Mouse (Mus musculus): ENCODE measurements at regions not wholly inside any gene's neighbourhood (a gene's known extent, or its start where the extent isn't known, plus 50 kb on each side); places are given as distances from the start of the nearest gene placed in this dataset.

GRCm38 (mm10) chr10:37483521-37483920, 344.8 kb upstream of the Marcks start:
- Histone ChIP-seq H3K27me3 (ENCODE audit: control insufficient read depth, insufficient read depth, low read length) (no peaks in the 10 kb centered on the region), H3K9ac (ENCODE audit: low read depth, low read length) (no peak overlapping the region), H3K79me2 (replicated peaks; ENCODE audit: control insufficient read depth, insufficient read depth, low read length) (no peaks in the 10 kb centered on the region), H3K4me1 (ENCODE audit: control insufficient read depth, insufficient read depth, low read length) (peaks cover 7% of the 10 kb centered on the region), H3K27ac (peak overlapping the region; percentile 40), H3K36me3 (ENCODE audit: control insufficient read depth, insufficient read depth, low read length) (peaks cover 4% of the 10 kb centered on the region; the same call in 1 of the 2 replicates), H3K4me3 (no peak overlapping the region)
- WGBS = 34% methylated on average over 4 of the region's 4 CpGs
- intact Hi-C loops (cut with DNase I) = loop anchor here (5.0 kb wide), 2 partner anchors 86 to 346 kb away; partner anchors contain the start of gene Marcks
- DNase-seq = peak; percentile 26 to 64
- TF ChIP-seq POLR2A (IDR thresholded peaks at IDR 0.05; ENCODE audit: insufficient read depth, low read depth, low read length) (peak; percentile 27; the same call in 1 of the 2 replicates), CTCF (IDR thresholded peaks at IDR 0.05) (no peak), EP300 (IDR thresholded peaks at IDR 0.05; ENCODE audit: insufficient read depth, low read depth, low read length) (peak; percentile 90)

- WGBS = 81% methylated on average over 1 of the region's 1 CpGs
- Histone ChIP-seq H3K4me1 (ENCODE audit: control insufficient read depth, insufficient read depth, low read length) (peaks cover 7% of the 10 kb centered on the region), H3K4me3 (no peak overlapping the region), H3K9ac (ENCODE audit: low read depth, low read length) (no peak overlapping the region), H3K79me2 (replicated peaks; ENCODE audit: control insufficient read depth, insufficient read depth, low read length) (no peaks in the 10 kb centered on the region), H3K36me3 (ENCODE audit: control insufficient read depth, insufficient read depth, low read length) (peaks cover 4% of the 10 kb centered on the region; the same call in 1 of the 2 replicates), H3K27ac (no peak overlapping the region; the same call in 1 of the 2 replicates), H3K27me3 (ENCODE audit: control insufficient read depth, insufficient read depth, low read length) (no peaks in the 10 kb centered on the region)
- TF ChIP-seq POLR2A (IDR thresholded peaks at IDR 0.05; ENCODE audit: insufficient read depth, low read depth, low read length) (no peak), CTCF (IDR thresholded peaks at IDR 0.05) (no peak), EP300 (IDR thresholded peaks at IDR 0.05; ENCODE audit: insufficient read depth, low read depth, low read length) (no peak)
- DNase-seq = no peak
- intact Hi-C loops (cut with DNase I) = loop anchor here (5.0 kb wide), 2 partner anchors 85 to 345 kb away; partner anchors contain the start of gene Marcks
Measured at GRCm38 (mm10) chr10:37481879-37482278, 343.2 kb upstream of the Marcks start.

GRCm38 (mm10) chr10:37480331-37480730, 341.6 kb upstream of the Marcks start:
- 78% methylated on average over 1 of the region's 1 CpGs for WGBS
- no peak overlapping the region for H3K4me3 ChIP-seq
- TF ChIP-seq EP300 (IDR thresholded peaks at IDR 0.05; ENCODE audit: insufficient read depth, low read depth, low read length) (no peak), CTCF (IDR thresholded peaks at IDR 0.05) (no peak), POLR2A (IDR thresholded peaks at IDR 0.05; ENCODE audit: insufficient read depth, low read depth, low read length) (no peak)
- no peak overlapping the region for H3K27ac ChIP-seq
- H3K36me3 ChIP-seq (ENCODE audit: control insufficient read depth, insufficient read depth, low read length) = peaks cover 4% of the 10 kb centered on the region; the same call in 1 of the 2 replicates
- no peaks in the 10 kb centered on the region for H3K79me2 ChIP-seq (replicated peaks; ENCODE audit: control insufficient read depth, insufficient read depth, low read length)
- H3K27me3 ChIP-seq (ENCODE audit: control insufficient read depth, insufficient read depth, low read length) = no peaks in the 10 kb centered on the region
- intact Hi-C loops (cut with DNase I) = loop anchor here (5.0 kb wide), 2 partner anchors 83 to 343 kb away; partner anchors contain the start of gene Marcks
- H3K9ac ChIP-seq (ENCODE audit: low read depth, low read length) = no peak overlapping the region
- DNase-seq = no peak
- peaks cover 7% of the 10 kb centered on the region for H3K4me1 ChIP-seq (ENCODE audit: control insufficient read depth, insufficient read depth, low read length)

GRCm38 (mm10) chr10:37478108-37478507, 339.4 kb upstream of the Marcks start:
- Histone ChIP-seq H3K79me2 (replicated peaks; ENCODE audit: control insufficient read depth, insufficient read depth, low read length) (no peaks in the 10 kb centered on the region), H3K4me3 (no peak overlapping the region), H3K27me3 (ENCODE audit: control insufficient read depth, insufficient read depth, low read length) (no peaks in the 10 kb centered on the region), H3K9ac (ENCODE audit: low read depth, low read length) (no peak overlapping the region), H3K36me3 (ENCODE audit: control insufficient read depth, insufficient read depth, low read length) (peaks cover 4% of the 10 kb centered on the region; the same call in 1 of the 2 replicates), H3K27ac (no peak overlapping the region), H3K4me1 (ENCODE audit: control insufficient read depth, insufficient read depth, low read length) (peaks cover 3% of the 10 kb centered on the region)
- intact Hi-C loops (cut with DNase I) = no loop called here
- no peak for TF ChIP-seq EP300 (IDR thresholded peaks at IDR 0.05; ENCODE audit: insufficient read depth, low read depth, low read length)
- TF ChIP-seq POLR2A (IDR thresholded peaks at IDR 0.05; ENCODE audit: insufficient read depth, low read depth, low read length) = no peak
- no peak for DNase-seq
- 84% methylated on average over 2 of the region's 2 CpGs for WGBS

GRCm38 (mm10) chr10:37473086-37473485, 334.4 kb upstream of the Marcks start:
- WGBS = 94% methylated on average over 5 of the region's 5 CpGs
- Histone ChIP-seq H3K4me3 (no peak overlapping the region), H3K36me3 (ENCODE audit: control insufficient read depth, insufficient read depth, low read length) (no peaks in the 10 kb centered on the region), H3K4me1 (ENCODE audit: control insufficient read depth, insufficient read depth, low read length) (no peaks in the 10 kb centered on the region), H3K27ac (no peak overlapping the region), H3K9ac (ENCODE audit: low read depth, low read length) (no peak overlapping the region), H3K27me3 (ENCODE audit: control insufficient read depth, insufficient read depth, low read length) (no peaks in the 10 kb centered on the region), H3K79me2 (replicated peaks; ENCODE audit: control insufficient read depth, insufficient read depth, low read length) (no peaks in the 10 kb centered on the region)
- TF ChIP-seq POLR2A (IDR thresholded peaks at IDR 0.05; ENCODE audit: insufficient read depth, low read depth, low read length) (no peak), CTCF (IDR thresholded peaks at IDR 0.05) (no peak), EP300 (IDR thresholded peaks at IDR 0.05; ENCODE audit: insufficient read depth, low read depth, low read length) (no peak)
- no peak for DNase-seq
- intact Hi-C loops (cut with DNase I) = no loop called here

- Histone ChIP-seq H3K9ac (ENCODE audit: low read depth, low read length) (no peak overlapping the region), H3K79me2 (replicated peaks; ENCODE audit: control insufficient read depth, insufficient read depth, low read length) (no peaks in the 10 kb centered on the region), H3K27ac (no peak overlapping the region), H3K4me3 (no peak overlapping the region), H3K4me1 (ENCODE audit: control insufficient read depth, insufficient read depth, low read length) (no peaks in the 10 kb centered on the region), H3K36me3 (ENCODE audit: control insufficient read depth, insufficient read depth, low read length) (no peaks in the 10 kb centered on the region), H3K27me3 (ENCODE audit: control insufficient read depth, insufficient read depth, low read length) (no peaks in the 10 kb centered on the region)
- no peak for DNase-seq
- no peak for TF ChIP-seq POLR2A (IDR thresholded peaks at IDR 0.05; ENCODE audit: insufficient read depth, low read depth, low read length)
- TF ChIP-seq EP300 (IDR thresholded peaks at IDR 0.05; ENCODE audit: insufficient read depth, low read depth, low read length) = no peak
- no peak for TF ChIP-seq CTCF (IDR thresholded peaks at IDR 0.05)
- 97% methylated on average over 2 of the region's 2 CpGs for WGBS
- intact Hi-C loops (cut with DNase I) = no loop called here
Measured at GRCm38 (mm10) chr10:37457384-37457783, 318.7 kb upstream of the Marcks start.
